8 mouse cellular contexts compared by ENCODE assay signal in the genomic region with DNA sequence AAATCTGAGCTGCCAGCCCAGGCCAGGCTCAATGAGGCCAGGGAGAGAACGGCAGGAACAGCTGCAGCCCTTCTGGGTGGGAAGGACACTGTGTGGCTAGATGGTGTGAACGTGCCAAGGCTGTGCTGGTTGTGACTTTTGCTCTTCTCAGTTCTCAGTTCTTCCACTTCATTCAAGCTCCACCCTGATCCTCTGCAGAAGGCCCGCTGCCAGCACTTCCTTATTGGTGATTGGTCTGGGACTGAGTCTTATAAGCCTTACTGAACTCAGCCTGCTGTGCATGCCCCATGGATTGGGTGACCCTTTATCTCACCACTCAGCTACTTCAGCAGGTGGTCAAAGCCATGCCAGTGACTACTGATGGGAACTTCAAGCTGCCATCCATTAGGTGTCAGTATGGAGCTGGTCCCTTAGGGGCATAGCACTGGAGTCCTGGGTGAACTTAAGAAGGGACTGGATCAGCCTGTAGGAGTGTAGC. TPM values are rescaled to one million over a fixed set of nuclear protein-coding genes. Genes with fewer than 3 reads are reported as not detected.
A peak's percentile ranks its signal among the peaks of the same experiment; 100 is the strongest.
DNase-seq lines count a peak whose midpoint lies in the region; ATAC-seq lines count a peak whose summit lies in the region.

No protein-coding gene starts in this region.

- 40% methylated on average over 3 of the region's 3 CpGs for WGBS in embryonic facial prominence, embryonic 15.5 days
- 69% methylated on average over 3 of the region's 3 CpGs for WGBS in forebrain, embryonic 14.5 days
- 60% methylated on average over 3 of the region's 3 CpGs for WGBS in hindbrain, embryonic 11.5 days

- H3K4me2 ChIP-seq in embryonic facial prominence, embryonic 15.5 days (replicated peaks) = no peak overlapping the region
- H3K4me2 ChIP-seq in forebrain, embryonic 14.5 days (ENCODE audit: low read length) = no peak overlapping the region
- H3K4me2 ChIP-seq in hindbrain, embryonic 11.5 days (replicated peaks; ENCODE audit: low read depth, low read length) = no peak overlapping the region

- peaks cover 4% of the 10 kb centered on the region; the same call in 1 of the 2 replicates for H3K4me1 ChIP-seq in embryonic facial prominence, embryonic 15.5 days
- H3K4me1 ChIP-seq in forebrain, embryonic 14.5 days (ENCODE audit: control insufficient read depth, insufficient read depth, low read length) = peaks cover 2% of the 10 kb centered on the region; the same call in 1 of the 2 replicates
- H3K4me1 ChIP-seq in hindbrain, embryonic 11.5 days (replicated peaks; ENCODE audit: control insufficient read depth, insufficient read depth, low read length) = no peaks in the 10 kb centered on the region

- peak; percentile 51 for ATAC-seq in embryonic facial prominence, embryonic 15.5 days (ENCODE audit: insufficient number of reproducible peaks, low FRiP score, low TSS enrichment, low read depth)
- no peak for ATAC-seq in forebrain, embryonic 14.5 days
- ATAC-seq in hindbrain, embryonic 11.5 days (ENCODE audit: low FRiP score) = no peak
- no peak for ATAC-seq in erythroid progenitor cell, adult 5-6 weeks (replicated peaks; ENCODE audit: low FRiP score, poor library complexity, severe bottlenecking)

- H3K4me3 ChIP-seq in embryonic facial prominence, embryonic 15.5 days (replicated peaks) = no peak overlapping the region
- no peak overlapping the region for H3K4me3 ChIP-seq in forebrain, embryonic 14.5 days (ENCODE audit: low read depth, low read length)
- H3K4me3 ChIP-seq in hindbrain, embryonic 11.5 days (ENCODE audit: low read depth, low read length) = no peak overlapping the region

- no peaks in the 10 kb centered on the region; the same call in 1 of the 2 replicates for H3K27me3 ChIP-seq in embryonic facial prominence, embryonic 15.5 days
- H3K27me3 ChIP-seq in forebrain, embryonic 14.5 days (replicated peaks; ENCODE audit: control insufficient read depth, insufficient read depth, low read length) = no peaks in the 10 kb centered on the region
- no peaks in the 10 kb centered on the region for H3K27me3 ChIP-seq in hindbrain, embryonic 11.5 days (ENCODE audit: control insufficient read depth, insufficient read depth, low read length)

- H3K9me3 ChIP-seq in embryonic facial prominence, embryonic 15.5 days (replicated peaks) = no peaks in the 10 kb centered on the region
- no peaks in the 10 kb centered on the region for H3K9me3 ChIP-seq in forebrain, embryonic 14.5 days (replicated peaks; ENCODE audit: control insufficient read depth, low read length)
- no peaks in the 10 kb centered on the region for H3K9me3 ChIP-seq in hindbrain, embryonic 11.5 days (ENCODE audit: control insufficient read depth, low read length)

- no peak overlapping the region for H3K27ac ChIP-seq in embryonic facial prominence, embryonic 15.5 days (replicated peaks)
- H3K27ac ChIP-seq in forebrain, embryonic 14.5 days (ENCODE audit: low read depth, low read length) = no peak overlapping the region
- no peak overlapping the region for H3K27ac ChIP-seq in hindbrain, embryonic 11.5 days (ENCODE audit: low read depth, low read length)

- H3K36me3 ChIP-seq in embryonic facial prominence, embryonic 15.5 days = no peaks in the 10 kb centered on the region
- H3K36me3 ChIP-seq in forebrain, embryonic 14.5 days (ENCODE audit: control insufficient read depth, insufficient read depth, low read length) = no peaks in the 10 kb centered on the region
- no peaks in the 10 kb centered on the region for H3K36me3 ChIP-seq in hindbrain, embryonic 11.5 days (ENCODE audit: control insufficient read depth, insufficient read depth, low read length)

- no peak overlapping the region for H3K9ac ChIP-seq in embryonic facial prominence, embryonic 15.5 days
- no peak overlapping the region for H3K9ac ChIP-seq in forebrain, embryonic 14.5 days (ENCODE audit: low read length)
- H3K9ac ChIP-seq in hindbrain, embryonic 11.5 days (ENCODE audit: low read depth, low read length) = no peak overlapping the region

- peak; percentile 9 for DNase-seq in kidney, adult 18-20 months
- no peak for DNase-seq in kidney, postnatal 10 days
- DNase-seq in MEL-GATA-1-ER (ENCODE audit: extremely low read depth, low read depth) = peak; percentile 29
- peak; percentile 6 for DNase-seq in lung, postnatal 14 days
- no peak for DNase-seq in forebrain, embryonic 14.5 days (ENCODE audit: low spot score)
- no peak for DNase-seq in hindbrain, embryonic 11.5 days (ENCODE audit: low spot score)

RNA-seq across cellular contexts. Expression of a gene that starts 23.6 kb away (rescaled TPM):
- 0.41 and 0.43 TPM in 2 replicates for polyA plus RNA-seq in embryonic facial prominence, embryonic 15.5 days (2015; fragmentation: Nextera tagmentation; extraction: Ambion mirVana)
- 2.1 and 3.8 TPM in 2 replicates for polyA plus RNA-seq in forebrain, embryonic 14.5 days (2014; fragmentation: Nextera tagmentation; extraction: Ambion mirVana)
- polyA plus RNA-seq in hindbrain, embryonic 11.5 days (2014; fragmentation: Nextera tagmentation; extraction: Ambion mirVana) = 0.66 and 0.84 TPM in 2 replicates
- not detected in 2 replicates for total RNA-seq in erythroid progenitor cell, adult 5-6 weeks (2015; ENCODE audit: low replicate concordance)
- not detected in 2 replicates for total RNA-seq in erythroid progenitor cell, adult 5-6 weeks (2017; ENCODE audit: low replicate concordance)

RNA-seq across cellular contexts. Expression of a gene that starts 43.0 kb away (rescaled TPM):
- 302 and 313 TPM in 2 replicates for polyA plus RNA-seq in embryonic facial prominence, embryonic 15.5 days (2015; fragmentation: Nextera tagmentation; extraction: Ambion mirVana)
- 15.5 and 18.0 TPM in 2 replicates for polyA plus RNA-seq in forebrain, embryonic 14.5 days (2014; fragmentation: Nextera tagmentation; extraction: Ambion mirVana)
- 38.8 and 53.1 TPM in 2 replicates for polyA plus RNA-seq in hindbrain, embryonic 11.5 days (2014; fragmentation: Nextera tagmentation; extraction: Ambion mirVana)
- 11.2 and 28.9 TPM in 2 replicates for total RNA-seq in erythroid progenitor cell, adult 5-6 weeks (2015; ENCODE audit: low replicate concordance)
- 1.0 and 1.8 TPM in 2 replicates for total RNA-seq in erythroid progenitor cell, adult 5-6 weeks (2017; ENCODE audit: low replicate concordance)

Comparison
In these comparisons a context has a peak if more than half of its experiments do, and no peak if none do; other contexts are left out.
1. DNase-seq: peak in kidney, adult 18-20 months (single experiment), MEL-GATA-1-ER (single experiment) and lung, postnatal 14 days (single experiment); none in kidney, postnatal 10 days (single experiment), forebrain, embryonic 14.5 days (single experiment) and hindbrain, embryonic 11.5 days (single experiment).